Mouse (Mus musculus) cerebellum, adult 2 months (tissue): ENCODE measurements around the gene Sez6l. TPM values are rescaled to one million over a fixed set of nuclear protein-coding genes. Genes with fewer than 3 reads are reported as not detected.

ENCODE experiments used
- DNase-seq, 2 experiments: peaks; one replicate each; pipeline ENCODE4 v3.0.0; 2021
- H3K27ac ChIP-seq: fragments of 200-500 bp; 2 replicates; pipeline ENCODE4 v1.5.1; 2012; ENCODE audit warnings: low read length, control low read depth, inconsistent platforms; ENCODE audit not compliant: insufficient read depth
- H3K27me3 ChIP-seq: fragments of 200-500 bp; 2 replicates; pipeline ENCODE4 v1.6.1; 2012; ENCODE audit warnings: inconsistent platforms, mild to moderate bottlenecking, low read length, moderate library complexity; ENCODE audit not compliant: control insufficient read depth, insufficient read depth
- H3K4me1 ChIP-seq: fragments of 200-500 bp; 2 replicates; pipeline ENCODE4 v1.6.1; 2011; ENCODE audit warnings: low read length; ENCODE audit not compliant: control insufficient read depth, insufficient read depth
- H3K4me3 ChIP-seq: fragments of 200-500 bp; replicated peaks from 2 replicates; pipeline ENCODE3; 2011; ENCODE audit warnings: mild to moderate bottlenecking, low read depth, low read length, control low read depth; ENCODE audit not compliant: insufficient read depth
- CTCF ChIP-seq: fragments of 200-500 bp; IDR thresholded peaks from 2 replicates; pipeline ENCODE4 v1.5.1; 2011; ENCODE audit warnings: low read depth, mild to moderate bottlenecking, control low read depth, low read length, moderate library complexity, borderline replicate concordance; ENCODE audit not compliant: insufficient read depth
- POLR2A ChIP-seq: fragments of 200-500 bp; IDR thresholded peaks from 2 replicates; pipeline ENCODE4 v1.6.1; 2011; ENCODE audit warnings: low read length, control low read depth, borderline replicate concordance; ENCODE audit not compliant: insufficient read depth
- WGBS: fragments of 180-500 bp; shearing (Covaris S2); methylation state at CpG from one replicate; pipeline ENCODE4 v1.1.7; 2018; 5-methylcytosine and 5-hydroxymethylcytosine counted together
- polyA plus RNA-seq: library from polyadenylated mRNA; depleted of rRNA; stranded (reverse); fragments of >200 nt; gene quantifications from 2 replicates; pipeline ENCODE4 v1.2.3, GENCODE M21; 2012

Sez6l gene
- polyA plus RNA-seq, 1 experiment, result 81.5 TPM

GRCm38 (mm10) chr5:112486415-112486814 lies 90.6 kb downstream of the Sez6l start:
- whole genome bisulfite sequencing, result 66% methylated on average over 5 of the region's 5 CpGs
- H3K27me3 ChIP-seq, result no peaks in the 10 kb centered on the region
- no peak for DNase-seq
- no peak for TF ChIP-seq POLR2A
- no peak for TF ChIP-seq CTCF
- H3K4me3 ChIP-seq, result no peak overlapping the region
- H3K4me1 ChIP-seq, result peaks cover 66% of the 10 kb centered on the region
- peak overlapping the region; percentile 3; the same call in 1 of the 2 replicates for H3K27ac ChIP-seq

GRCm38 (mm10) chr5:112484924-112485715 lies 91.9 kb downstream of the Sez6l start:
- peaks cover 62% of the 10 kb centered on the region for H3K4me1 ChIP-seq
- DNase-seq, result peak; percentile 90 to 95
- H3K27ac ChIP-seq, result peak overlapping the region; percentile 72
- H3K27me3 ChIP-seq, result no peaks in the 10 kb centered on the region
- no peak overlapping the region for H3K4me3 ChIP-seq
- TF ChIP-seq CTCF (no peak), POLR2A (no peak)
- 5% methylated on average over 13 of the region's 13 CpGs for WGBS

GRCm38 (mm10) chr5:112483030-112483429 lies 94.0 kb downstream of the Sez6l start:
- no peak overlapping the region for H3K27ac ChIP-seq
- H3K27me3 ChIP-seq, result no peaks in the 10 kb centered on the region
- DNase-seq, result no peak
- H3K4me1 ChIP-seq, result peaks cover 53% of the 10 kb centered on the region
- 81% methylated on average over 8 of the region's 8 CpGs for WGBS
- no peak for TF ChIP-seq CTCF
- no peak for TF ChIP-seq POLR2A
- no peak overlapping the region for H3K4me3 ChIP-seq

DNA sequence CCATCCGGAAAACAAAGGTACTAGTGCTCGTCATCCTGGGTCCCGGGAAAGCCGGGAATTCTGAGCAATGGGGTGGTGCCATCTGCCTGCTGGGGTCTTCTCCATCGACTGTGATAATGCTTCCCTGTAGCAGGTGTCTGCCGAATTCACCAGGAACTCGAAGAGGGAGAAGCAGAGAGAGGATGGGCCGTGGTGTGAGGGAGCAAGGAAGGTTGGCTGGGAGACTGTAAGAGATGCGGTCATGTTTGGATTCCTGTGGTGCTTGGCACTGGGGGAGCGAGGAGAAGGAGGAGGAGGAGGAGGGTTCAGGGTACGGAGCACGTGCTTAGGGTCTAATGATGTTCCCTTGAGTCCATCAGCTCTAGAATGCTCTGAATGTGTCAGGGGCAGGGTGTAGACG lies 94.4 kb downstream of the Sez6l start:
- H3K4me1 ChIP-seq, result peaks cover 58% of the 10 kb centered on the region
- no peak overlapping the region for H3K27ac ChIP-seq
- H3K27me3 ChIP-seq, result no peaks in the 10 kb centered on the region
- peak; percentile 52 to 55 for DNase-seq
- no peak overlapping the region for H3K4me3 ChIP-seq
- TF ChIP-seq POLR2A (no peak), CTCF (no peak)
- WGBS, result 13% methylated on average over 13 of the region's 13 CpGs

DNA sequence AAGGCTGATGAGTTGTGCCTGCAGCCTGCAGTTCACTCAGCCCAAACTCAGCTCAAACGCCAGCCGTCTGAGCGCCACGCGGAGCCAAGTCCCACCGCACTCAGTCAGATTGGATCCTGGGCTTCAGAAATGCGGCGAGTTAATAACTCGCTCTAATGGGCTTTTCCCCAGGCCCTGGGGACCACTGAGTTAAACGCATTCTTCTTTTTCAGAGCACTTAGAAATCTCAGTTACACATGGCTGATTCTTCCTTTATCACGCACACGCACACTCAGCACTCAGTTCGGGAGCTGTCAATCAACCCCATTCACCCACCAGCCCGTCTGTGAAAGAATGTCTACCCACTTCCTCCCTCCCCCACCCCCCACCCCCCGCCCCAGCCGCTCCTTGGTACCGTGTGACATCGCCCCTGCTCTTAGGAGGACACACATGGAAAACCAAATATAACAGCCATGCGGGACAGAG lies 95.0 kb downstream of the Sez6l start:
- Histone ChIP-seq H3K27ac (no peak overlapping the region), H3K4me3 (no peak overlapping the region), H3K27me3 (no peaks in the 10 kb centered on the region), H3K4me1 (peaks cover 54% of the 10 kb centered on the region)
- no peak for DNase-seq
- TF ChIP-seq POLR2A, result no peak
- TF ChIP-seq CTCF, result no peak
- WGBS, result 28% methylated on average over 19 of the region's 19 CpGs

DNA sequence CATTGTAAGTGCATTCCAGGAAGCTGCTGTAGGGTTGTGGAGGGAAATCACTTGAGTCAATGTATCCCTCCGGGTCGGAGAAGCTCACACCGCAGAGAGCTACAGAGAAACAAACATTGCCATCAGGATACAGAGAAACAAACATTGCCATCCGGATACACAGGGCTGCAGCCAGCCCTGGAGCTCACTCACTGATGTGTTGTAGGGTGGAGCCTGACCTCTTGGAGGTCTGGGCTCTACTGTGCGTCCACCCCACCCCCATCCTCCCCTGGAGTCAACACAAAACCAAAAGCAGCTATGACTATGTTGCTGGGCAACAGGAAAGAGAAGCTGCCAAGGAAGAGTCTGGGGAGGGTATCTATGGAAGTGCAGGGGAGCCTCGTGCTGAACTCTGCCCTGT lies 103.5 kb downstream of the Sez6l start:
- Histone ChIP-seq H3K27me3 (no peaks in the 10 kb centered on the region), H3K4me1 (peaks cover 18% of the 10 kb centered on the region), H3K27ac (no peak overlapping the region), H3K4me3 (no peak overlapping the region)
- 31% methylated on average over 6 of the region's 6 CpGs for whole genome bisulfite sequencing
- TF ChIP-seq CTCF (no peak), POLR2A (no peak)
- no peak for DNase-seq

DNA sequence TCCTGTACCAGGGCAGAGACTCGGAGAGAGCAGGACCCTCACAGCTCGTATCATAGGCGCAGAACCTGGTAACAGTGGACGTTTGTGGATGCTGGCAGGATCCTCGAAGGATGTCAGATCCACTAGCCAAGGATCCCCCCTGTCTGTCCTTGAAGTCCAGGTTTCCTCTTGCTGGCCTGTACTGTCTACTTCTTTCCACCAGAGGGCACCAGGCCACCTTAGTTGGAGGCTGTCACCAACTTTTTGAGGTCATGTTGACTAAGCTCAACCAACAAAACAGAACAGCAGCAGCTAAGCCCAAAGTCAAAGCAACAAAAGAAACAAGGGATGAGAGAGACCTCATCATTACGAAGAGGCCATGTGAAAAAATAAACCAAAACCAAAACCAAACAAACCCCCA lies 106.8 kb downstream of the Sez6l start:
- DNase-seq, result peak; percentile 80 to 82

More for the DNA sequence above, 106.8 kb downstream of the Sez6l start:
- 38% methylated on average over 6 of the region's 6 CpGs for WGBS
- Histone ChIP-seq H3K4me3 (no peak overlapping the region), H3K27ac (no peak overlapping the region), H3K4me1 (peaks cover 6% of the 10 kb centered on the region; the same call in 1 of the 2 replicates), H3K27me3 (no peaks in the 10 kb centered on the region)
- TF ChIP-seq CTCF (peak; percentile 95), POLR2A (no peak)
